Mouse (Mus musculus) megakaryocyte, adult 5-6 weeks (primary cell): Measurements from ENCODE around the gene Samd13. TPM values are rescaled to one million over a fixed set of nuclear protein-coding genes. Genes with fewer than 3 reads are reported as not detected.

Experiments used
- ATAC-seq: 2 replicates; pipeline ENCODE4 v1.8.0; 2016; ENCODE audit warnings: mild to moderate bottlenecking, inconsistent platforms; ENCODE audit not compliant: poor library complexity, severe bottlenecking
- total RNA-seq, 2 experiments: library from RNA; stranded (forward) in 1 of 2; stranded (reverse) in 1 of 2; fragments of 153-499, 151-499 nt in 1 of 2; fragments of 221-1000, 200-1000 nt in 1 of 2; gene quantifications; 2 replicates each; pipeline versions ENCODE4 v1.2.3 to v1.2.4; 2015 to 2017

The Samd13 gene
- total RNA-seq, 2 experiments from 2014 or later = 1.1 to 1.7 TPM

GRCm38 (mm10) chr3:146617946-146618345, 67.4 kb downstream of the Samd13 start:
- no peak for ATAC-seq

GRCm38 (mm10) chr3:146616533-146617283, 68.7 kb downstream of the Samd13 start:
- ATAC-seq = peak; percentile 97

- no peak for ATAC-seq
Measured at GRCm38 (mm10) chr3:146615496-146615895, 69.9 kb downstream of the Samd13 start, which contains the start of gene Dnase2b. Dnase2b (minus strand) TSS chr3:146615596.

GRCm38 (mm10) chr3:146611821-146612220, 73.6 kb downstream of the Samd13 start:
- no peak for ATAC-seq

GRCm38 (mm10) chr3:146611261-146611660, 74.1 kb downstream of the Samd13 start:
- ATAC-seq = no peak

- ATAC-seq = no peak
Measured at GRCm38 (mm10) chr3:146610322-146610721, 75.1 kb downstream of the Samd13 start.

GRCm38 (mm10) chr3:146607368-146607767, 78.0 kb downstream of the Samd13 start:
- ATAC-seq = peak; percentile 13; the same call in 1 of the 2 replicates

- ATAC-seq = no peak
Measured at GRCm38 (mm10) chr3:146604647-146605046, 80.7 kb downstream of the Samd13 start.

- ATAC-seq = no peak
Measured at GRCm38 (mm10) chr3:146602531-146602930, 82.9 kb downstream of the Samd13 start.

- no peak for ATAC-seq
Measured at GRCm38 (mm10) chr3:146601205-146601604, 84.2 kb downstream of the Samd13 start.

GRCm38 (mm10) chr3:146599198-146599900, 86.0 kb downstream of the Samd13 start:
- no peak for ATAC-seq

GRCm38 (mm10) chr3:146598411-146598810, 87.0 kb downstream of the Samd13 start:
- no peak for ATAC-seq

GRCm38 (mm10) chr3:146596864-146597263, 88.5 kb downstream of the Samd13 start:
- no peak for ATAC-seq

- ATAC-seq = no peak
Measured at GRCm38 (mm10) chr3:146596387-146596786, 89.0 kb downstream of the Samd13 start.

- ATAC-seq = no peak
Measured at GRCm38 (mm10) chr3:146595440-146595839, 90.0 kb downstream of the Samd13 start.

Other genes with a start within 250 kb of the Samd13 start
- gene Ctbs, start 235.8 kb downstream of the Samd13 start, total RNA-seq (2015) = 27.2 and 37.1 TPM in 2 replicates
- gene Ctbs, start 235.8 kb downstream of the Samd13 start, total RNA-seq (2017) = 25.0 and 26.0 TPM in 2 replicates
- gene Spata1, start 185.8 kb downstream of the Samd13 start, total RNA-seq (2015) = 6.8 and 12.8 TPM in 2 replicates
- gene Spata1, start 185.8 kb downstream of the Samd13 start, total RNA-seq (2017) = 6.3 and 16.1 TPM in 2 replicates
- 436 and 445 TPM in 2 replicates for gene Gng5, start 185.8 kb downstream of the Samd13 start, total RNA-seq (2015)
- 196 and 210 TPM in 2 replicates for gene Gng5, start 185.8 kb downstream of the Samd13 start, total RNA-seq (2017)
- 61.3 and 64.3 TPM in 2 replicates for gene Rpf1, start 164.2 kb downstream of the Samd13 start, total RNA-seq (2015)
- gene Rpf1, start 164.2 kb downstream of the Samd13 start, total RNA-seq (2017) = 70.0 and 70.2 TPM in 2 replicates
- not detected in 2 replicates for gene Uox, start 115.2 kb downstream of the Samd13 start, total RNA-seq (2015)
- not detected in 2 replicates for gene Uox, start 115.2 kb downstream of the Samd13 start, total RNA-seq (2017)
- gene Dnase2b, start 70.0 kb downstream of the Samd13 start, total RNA-seq (2015) = 0.16 and 0.39 TPM in 2 replicates
- 0.22 and 0.65 TPM in 2 replicates for gene Dnase2b, start 70.0 kb downstream of the Samd13 start, total RNA-seq (2017)
- 0.34 TPM in 1 of 2 replicates, not detected in the other for gene 4930503B20Rik, start 34.3 kb downstream of the Samd13 start, total RNA-seq (2015)
- gene 4930503B20Rik, start 34.3 kb downstream of the Samd13 start, total RNA-seq (2017) = 0.51 TPM in 1 of 2 replicates, not detected in the other
- 47.3 and 50.7 TPM in 2 replicates for gene Prkacb, start 127.4 kb upstream of the Samd13 start, total RNA-seq (2015)
- gene Prkacb, start 127.4 kb upstream of the Samd13 start, total RNA-seq (2017) = 58.2 and 59.8 TPM in 2 replicates
- not detected in 2 replicates for gene Ttll7, start 166.8 kb upstream of the Samd13 start, total RNA-seq (2015)
- 0.15 TPM in 1 of 2 replicates, not detected in the other for gene Ttll7, start 166.8 kb upstream of the Samd13 start, total RNA-seq (2017)